Mouse (Mus musculus): ENCODE data around the gene Tacr3. TPM values are rescaled to one million over a fixed set of nuclear protein-coding genes. Genes with fewer than 3 reads are reported as not detected.
A peak's percentile ranks its signal among the peaks of the same experiment; 100 is the strongest.

Gene Tacr3
- polyA plus RNA-seq (2016; fragmentation: Nextera tagmentation; extraction: Ambion mirVana): 0.23 and 0.34 TPM in 2 replicates

DNA sequence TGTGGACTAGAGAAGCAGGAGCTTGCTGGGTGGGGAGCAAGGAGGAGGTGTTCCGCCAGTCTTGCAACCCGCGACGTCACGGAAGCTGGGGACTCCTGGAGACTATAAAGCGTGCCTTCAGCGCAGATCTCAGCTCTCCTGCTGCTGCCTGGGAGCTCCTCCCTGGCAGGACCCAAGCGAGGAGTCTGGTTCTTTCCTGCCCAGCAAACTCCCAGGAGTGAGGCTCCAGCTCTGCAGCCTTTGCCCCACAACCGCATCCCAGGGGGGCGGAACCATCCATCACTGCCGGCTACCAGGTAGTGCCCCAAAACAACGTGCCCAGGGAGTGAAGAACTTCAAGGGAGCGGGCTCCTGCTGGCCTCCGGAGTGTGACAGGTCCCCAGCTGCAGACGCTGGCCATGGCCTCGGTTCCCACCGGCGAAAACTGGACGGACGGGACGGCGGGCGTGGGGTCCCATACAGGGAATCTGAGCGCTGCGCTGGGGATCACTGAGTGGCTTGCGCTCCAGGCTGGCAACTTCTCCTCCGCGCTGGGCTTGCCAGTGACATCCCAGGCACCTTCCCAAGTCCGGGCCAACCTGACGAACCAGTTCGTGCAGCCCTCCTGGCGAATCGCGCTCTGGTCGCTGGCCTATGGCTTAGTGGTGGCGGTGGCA lies at the start of gene Tacr3:
Gene Tacr3 (plus strand): TSS at position 133 of the 656 bp plus-strand sequence.
- Histone ChIP-seq H3K9me3 (replicated peaks) (no peaks in the 10 kb centered on the region), H3K4me3 (peak within 1 kb of the TSS; percentile 66), H3K27ac (replicated peaks) (peak within 1 kb of the TSS; percentile 38; the same call in 1 of the 2 replicates), H3K4me1 (peaks cover 13% of the 10 kb centered on the region), H3K36me3 (no peaks in the 10 kb centered on the region), H3K27me3 (ENCODE audit: low read depth, poor library complexity, severe bottlenecking) (peaks cover 18% of the 10 kb centered on the region)
- WGBS: 2% methylated on average over 36 of the region's 36 CpGs
- peak; percentile 40 for DNase-seq (ENCODE audit: low spot score)

DNA sequence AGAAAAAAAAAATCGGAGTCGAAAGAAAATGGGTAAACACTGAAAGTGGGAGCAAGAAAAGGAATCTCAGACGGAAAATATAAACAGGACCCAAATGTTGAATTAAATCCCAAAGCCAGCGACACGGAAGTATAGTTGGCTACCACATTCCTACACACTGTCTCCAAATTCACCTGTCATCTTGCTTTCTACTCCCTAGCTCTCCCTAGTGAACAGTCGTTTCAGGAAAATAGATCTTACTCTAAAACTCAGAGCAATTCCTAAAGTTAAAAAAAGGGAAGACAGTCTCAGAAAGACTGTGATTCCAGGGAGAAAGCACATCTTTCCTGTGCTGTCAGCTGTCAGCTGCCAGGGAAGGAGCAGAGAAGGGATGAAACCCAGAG lies 324 bp upstream of the Tacr3 start:
- Histone ChIP-seq H3K36me3 (no peaks in the 10 kb centered on the region), H3K9me3 (replicated peaks) (no peaks in the 10 kb centered on the region), H3K4me1 (peaks cover 13% of the 10 kb centered on the region), H3K4me3 (peak overlapping the region; percentile 66), H3K27ac (replicated peaks) (no peak overlapping the region), H3K27me3 (ENCODE audit: low read depth, poor library complexity, severe bottlenecking) (peaks cover 18% of the 10 kb centered on the region)
- 57% methylated on average over 6 of the region's 6 CpGs for WGBS
- no peak for DNase-seq (ENCODE audit: low spot score)

DNA sequence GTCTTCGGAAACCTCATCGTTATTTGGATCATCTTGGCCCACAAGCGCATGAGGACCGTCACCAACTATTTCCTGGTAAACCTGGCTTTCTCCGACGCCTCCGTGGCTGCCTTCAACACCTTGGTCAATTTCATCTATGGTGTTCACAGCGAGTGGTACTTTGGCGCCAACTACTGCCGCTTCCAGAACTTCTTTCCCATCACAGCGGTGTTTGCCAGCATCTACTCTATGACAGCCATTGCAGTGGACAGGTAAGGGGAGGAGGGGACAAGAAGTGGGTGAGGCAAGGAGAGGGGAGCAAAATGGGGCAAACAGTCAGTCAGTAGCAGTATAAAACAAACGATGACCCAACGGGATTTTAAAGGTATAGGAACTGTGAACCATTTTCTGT lies 719 bp downstream of the Tacr3 start:
- H3K4me3 ChIP-seq: peak overlapping the region; percentile 66
- DNase-seq (ENCODE audit: low spot score): no peak

GRCm38 (mm10) chr3:134851342-134851741 lies 22.5 kb downstream of the Tacr3 start:
- Histone ChIP-seq H3K9me3 (replicated peaks) (no peaks in the 10 kb centered on the region), H3K27ac (replicated peaks) (no peak overlapping the region), H3K4me1 (no peaks in the 10 kb centered on the region; the same call in 1 of the 2 replicates), H3K36me3 (no peaks in the 10 kb centered on the region), H3K4me3 (no peak overlapping the region), H3K27me3 (ENCODE audit: low read depth, poor library complexity, severe bottlenecking) (no peaks in the 10 kb centered on the region)
- DNase-seq (ENCODE audit: low spot score): no peak
- WGBS: 54% methylated on average over 4 of the region's 4 CpGs

More for the DNA sequence above, 719 bp downstream of the Tacr3 start:
- H3K27me3 ChIP-seq (ENCODE audit: low read depth, poor library complexity, severe bottlenecking): peaks cover 18% of the 10 kb centered on the region
- 13% methylated on average over 13 of the region's 13 CpGs for WGBS
- H3K27ac ChIP-seq (replicated peaks): no peak overlapping the region
- H3K36me3 ChIP-seq: no peaks in the 10 kb centered on the region
- no peaks in the 10 kb centered on the region for H3K9me3 ChIP-seq (replicated peaks)
- H3K4me1 ChIP-seq: peaks cover 13% of the 10 kb centered on the region

DNA sequence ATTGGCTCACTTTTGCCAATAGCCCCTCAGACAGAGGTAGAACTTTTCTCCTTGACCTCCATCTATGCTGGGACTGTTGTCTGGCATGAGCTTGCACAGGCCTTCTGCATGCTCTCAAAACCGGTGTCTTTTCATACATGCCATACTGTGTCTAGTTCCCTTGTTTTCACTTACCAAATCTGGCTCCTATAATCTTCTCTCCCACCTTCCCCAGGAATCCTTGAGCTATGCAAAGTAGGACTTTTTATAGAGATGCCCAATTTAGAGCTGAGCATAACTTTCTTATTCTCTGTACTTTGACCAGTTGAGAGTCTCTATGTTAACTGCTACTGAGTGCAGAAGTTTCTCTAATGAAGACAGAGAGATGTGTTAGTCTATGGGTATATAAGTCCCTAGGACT lies 48.9 kb downstream of the Tacr3 start:
- DNase-seq (ENCODE audit: low spot score): no peak
- no peaks in the 10 kb centered on the region for H3K36me3 ChIP-seq
- H3K9me3 ChIP-seq (replicated peaks): no peaks in the 10 kb centered on the region
- 85% methylated on average over 1 of the region's 1 CpGs for WGBS
- no peaks in the 10 kb centered on the region for H3K27me3 ChIP-seq (ENCODE audit: low read depth, poor library complexity, severe bottlenecking)
- no peaks in the 10 kb centered on the region for H3K4me1 ChIP-seq
- H3K27ac ChIP-seq (replicated peaks): no peak overlapping the region
- no peak overlapping the region for H3K4me3 ChIP-seq

DNA sequence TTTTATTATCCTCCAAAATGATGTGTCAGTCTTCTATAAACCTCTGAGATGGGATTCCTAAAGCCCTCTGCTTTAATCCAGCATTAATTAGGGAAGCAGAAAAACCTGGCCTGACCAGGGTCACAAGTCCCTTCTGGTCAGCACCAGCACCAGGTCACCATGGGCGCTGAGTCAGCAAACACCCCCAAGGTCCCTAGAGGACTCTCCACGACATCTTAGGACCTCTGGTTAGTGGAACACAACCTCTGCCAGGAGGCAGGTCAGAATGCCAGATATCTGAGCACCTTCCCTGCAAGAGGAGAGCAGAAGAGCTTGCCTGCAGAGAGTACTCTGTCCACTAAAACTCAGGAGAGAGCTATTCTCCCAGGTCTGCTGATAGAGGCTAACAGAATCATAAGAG lies 67.0 kb downstream of the Tacr3 start:
- Histone ChIP-seq H3K9me3 (replicated peaks) (no peaks in the 10 kb centered on the region), H3K27ac (replicated peaks) (no peak overlapping the region), H3K4me1 (no peaks in the 10 kb centered on the region), H3K36me3 (no peaks in the 10 kb centered on the region), H3K27me3 (ENCODE audit: low read depth, poor library complexity, severe bottlenecking) (no peaks in the 10 kb centered on the region), H3K4me3 (no peak overlapping the region)
- 82% methylated on average over 2 of the region's 2 CpGs for WGBS
- no peak for DNase-seq (ENCODE audit: low spot score)

- no peaks in the 10 kb centered on the region for H3K4me1 ChIP-seq
- H3K9me3 ChIP-seq (replicated peaks): no peaks in the 10 kb centered on the region
- DNase-seq (ENCODE audit: low spot score): no peak
- no peaks in the 10 kb centered on the region for H3K36me3 ChIP-seq
- no peak overlapping the region for H3K4me3 ChIP-seq
- WGBS: 82% methylated on average over 3 of the region's 3 CpGs
- H3K27me3 ChIP-seq (ENCODE audit: low read depth, poor library complexity, severe bottlenecking): no peaks in the 10 kb centered on the region
- no peak overlapping the region for H3K27ac ChIP-seq (replicated peaks)
Observed at GRCm38 (mm10) chr3:134908890-134909289, 80.1 kb downstream of the Tacr3 start.

DNA sequence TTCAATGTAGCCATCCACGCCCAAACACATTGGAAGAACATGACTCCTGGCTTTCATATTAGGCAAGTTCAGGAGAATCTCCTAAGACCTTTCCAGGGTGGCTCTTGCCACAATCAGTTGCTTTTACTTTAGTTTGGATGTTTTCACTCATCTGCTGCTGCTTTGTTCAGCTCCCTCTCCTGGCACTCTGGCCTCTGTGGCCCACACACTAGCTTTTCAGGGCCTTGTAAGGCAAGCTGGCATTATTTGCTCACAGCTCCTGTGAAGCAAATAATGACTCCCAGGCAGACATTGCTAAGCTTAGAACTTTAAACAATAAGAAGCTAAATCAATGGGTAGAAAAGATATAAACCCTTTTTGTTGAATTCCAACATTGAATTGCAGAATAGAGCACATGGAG lies 105.9 kb downstream of the Tacr3 start:
- 73% methylated on average over 1 of the region's 1 CpGs for WGBS
- H3K27me3 ChIP-seq (ENCODE audit: low read depth, poor library complexity, severe bottlenecking): no peaks in the 10 kb centered on the region
- DNase-seq (ENCODE audit: low spot score): peak; percentile 20
- H3K9me3 ChIP-seq (replicated peaks): no peaks in the 10 kb centered on the region
- H3K4me3 ChIP-seq: no peak overlapping the region
- H3K36me3 ChIP-seq: no peaks in the 10 kb centered on the region
- H3K4me1 ChIP-seq: peaks cover 10% of the 10 kb centered on the region
- peak overlapping the region; percentile 24 for H3K27ac ChIP-seq (replicated peaks)

- Histone ChIP-seq H3K4me3 (no peak overlapping the region), H3K4me1 (peaks cover 10% of the 10 kb centered on the region), H3K27ac (replicated peaks) (no peak overlapping the region), H3K27me3 (ENCODE audit: low read depth, poor library complexity, severe bottlenecking) (no peaks in the 10 kb centered on the region), H3K9me3 (replicated peaks) (no peaks in the 10 kb centered on the region), H3K36me3 (no peaks in the 10 kb centered on the region)
- DNase-seq (ENCODE audit: low spot score): no peak
- WGBS: 79% methylated on average over 4 of the region's 4 CpGs
Observed at GRCm38 (mm10) chr3:134935461-134935860, 106.7 kb downstream of the Tacr3 start.

- WGBS: 82% methylated on average over 6 of the region's 6 CpGs
- Histone ChIP-seq H3K27ac (replicated peaks) (no peak overlapping the region), H3K9me3 (replicated peaks) (no peaks in the 10 kb centered on the region)
Observed at GRCm38 (mm10) chr3:134963461-134963860, 134.7 kb downstream of the Tacr3 start.

GRCm38 (mm10) chr3:134978902-134979301 lies 150.1 kb downstream of the Tacr3 start:
- Histone ChIP-seq H3K4me3 (no peak overlapping the region), H3K27me3 (ENCODE audit: low read depth, poor library complexity, severe bottlenecking) (no peaks in the 10 kb centered on the region), H3K36me3 (no peaks in the 10 kb centered on the region), H3K9me3 (replicated peaks) (no peaks in the 10 kb centered on the region), H3K27ac (replicated peaks) (peak overlapping the region; percentile 7; the same call in 1 of the 2 replicates), H3K4me1 (peaks cover 28% of the 10 kb centered on the region)
- DNase-seq (ENCODE audit: low spot score): peak; percentile 36
- 24% methylated on average over 3 of the region's 3 CpGs for WGBS

More at GRCm38 (mm10) chr3:134963461-134963860, 134.7 kb downstream of the Tacr3 start:
- Histone ChIP-seq H3K27me3 (ENCODE audit: low read depth, poor library complexity, severe bottlenecking) (no peaks in the 10 kb centered on the region), H3K4me3 (no peak overlapping the region), H3K4me1 (no peaks in the 10 kb centered on the region), H3K36me3 (no peaks in the 10 kb centered on the region)
- DNase-seq (ENCODE audit: low spot score): no peak

GRCm38 (mm10) chr3:134980140-134980539 lies 151.3 kb downstream of the Tacr3 start:
- 77% methylated on average over 3 of the region's 3 CpGs for WGBS
- H3K4me3 ChIP-seq: no peak overlapping the region
- peaks cover 28% of the 10 kb centered on the region for H3K4me1 ChIP-seq
- H3K36me3 ChIP-seq: no peaks in the 10 kb centered on the region
- no peak for DNase-seq (ENCODE audit: low spot score)
- no peaks in the 10 kb centered on the region for H3K9me3 ChIP-seq (replicated peaks)
- H3K27ac ChIP-seq (replicated peaks): no peak overlapping the region
- H3K27me3 ChIP-seq (ENCODE audit: low read depth, poor library complexity, severe bottlenecking): no peaks in the 10 kb centered on the region

Measured in midbrain, embryonic 10.5 days (tissue).